Mouse (Mus musculus) left cerebral cortex, adult 8-10 months (tissue): Measurements from ENCODE around the gene Gltpd2. TPM values are rescaled to one million over a fixed set of nuclear protein-coding genes. Genes with fewer than 3 reads are reported as not detected.

Source experiments
- DNase-seq, 2 experiments: peaks; one replicate each; pipeline ENCODE4 v3.0.0; 2022; ENCODE audit warnings: low spot score in 2 of 2
- total RNA-seq, 4 experiments: library from RNA; stranded (reverse); gene quantifications; 2 replicates each; pipeline ENCODE4 v1.2.4; 2022

The Gltpd2 gene
- total RNA-seq, 4 experiments from 2014 or later = not detected

DNA sequence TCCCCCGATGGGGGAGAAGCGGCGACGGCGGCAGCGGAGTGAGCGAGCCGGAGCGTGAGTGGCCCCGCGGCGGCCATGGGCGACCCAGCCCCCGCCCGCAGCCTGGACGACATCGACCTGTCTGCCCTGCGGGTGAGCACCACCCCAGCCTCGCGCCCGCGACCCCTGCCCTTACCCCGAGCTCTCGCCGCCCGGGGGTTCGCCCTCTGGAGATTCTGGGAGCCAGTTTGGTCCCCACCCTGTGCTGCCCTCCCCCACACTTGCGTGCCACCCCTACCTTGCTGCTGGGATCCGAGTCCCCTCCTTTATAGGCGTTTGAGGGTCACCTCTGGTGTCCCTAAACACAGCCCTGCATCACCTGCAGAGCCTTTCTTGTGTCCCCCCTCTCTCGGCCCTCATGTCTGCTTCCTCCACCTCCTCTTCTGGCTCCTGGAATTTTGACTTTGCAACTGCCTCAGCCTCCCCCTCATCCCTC lies 44.0 kb downstream of the Gltpd2 start:
- no peak for DNase-seq

DNA sequence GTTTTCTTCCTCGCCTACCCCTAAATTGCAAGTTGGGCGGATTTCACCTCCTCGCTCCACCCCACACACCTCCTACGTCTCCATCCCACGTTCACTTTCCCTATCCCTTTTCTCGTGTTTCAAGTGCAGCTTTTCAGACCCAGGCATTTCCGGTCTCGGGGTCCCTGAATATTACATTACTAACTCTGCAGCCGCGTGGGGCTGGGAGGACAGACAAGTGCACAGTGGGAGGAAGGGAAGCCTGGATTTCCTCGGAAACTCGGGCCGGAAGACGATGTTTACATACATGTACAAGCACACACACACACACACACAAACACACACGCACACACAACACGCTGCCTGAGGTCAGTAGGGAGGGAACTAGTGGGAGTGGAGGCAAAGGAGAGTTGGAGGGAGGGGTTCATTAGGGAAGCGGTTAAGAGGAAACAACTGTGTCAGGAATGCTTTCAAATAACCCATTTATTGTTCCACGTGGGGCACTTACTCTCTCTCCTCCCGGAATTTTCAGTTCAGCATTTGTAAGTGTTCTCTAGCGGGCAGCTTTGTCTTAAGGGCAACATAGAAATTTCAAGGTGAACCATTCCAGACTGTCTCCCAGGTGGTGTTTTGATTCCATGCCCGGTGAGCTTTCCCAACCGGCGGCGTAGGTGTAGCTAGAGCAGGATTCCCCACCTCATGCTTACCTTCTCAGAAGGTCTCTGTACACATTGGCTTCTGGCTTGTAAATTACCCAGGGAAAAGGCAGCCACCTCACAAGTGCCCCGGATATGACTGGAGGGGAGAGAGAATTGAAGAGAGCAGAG lies 44.7 kb downstream of the Gltpd2 start:
- no peak for DNase-seq

- no peak for DNase-seq
Measured at GRCm38 (mm10) chr11:70564276-70564873, 45.4 kb downstream of the Gltpd2 start.

DNA sequence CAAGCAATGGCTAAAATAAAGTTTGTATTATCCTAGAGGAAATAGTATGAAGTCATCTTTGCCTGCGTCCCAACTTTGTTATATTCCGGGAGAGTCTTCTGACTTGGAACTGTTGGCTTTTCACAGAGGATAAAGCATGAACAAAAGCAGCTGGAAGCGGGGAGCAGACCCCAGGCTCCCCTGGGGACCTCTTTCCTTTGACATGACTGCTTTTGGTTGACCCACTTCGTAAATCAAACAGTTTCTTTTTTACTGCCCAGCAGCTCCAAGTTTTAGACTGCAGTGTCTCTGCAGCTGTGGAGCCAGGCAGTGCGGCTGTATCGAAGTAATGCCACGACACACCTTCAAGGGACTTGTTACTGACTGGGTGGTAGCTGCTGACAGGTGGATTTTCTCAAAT lies 47.6 kb downstream of the Gltpd2 start:
- no peak for DNase-seq

Other genes with a start within 250 kb of the Gltpd2 start
- gene Alox12e, start 196.6 kb upstream of the Gltpd2 start, total RNA-seq = under 1 TPM; 0.21 to 0.39 (median 0.26) TPM
- under 1 TPM in 1 of 4 experiments, not detected in 3; 0.35 TPM for gene Alox15, start 167.2 kb upstream of the Gltpd2 start, total RNA-seq
- gene Pelp1, start 109.2 kb upstream of the Gltpd2 start, total RNA-seq = 10 to 100 TPM; 31.9 to 37.0 (median 35.2) TPM
- 10 to 100 TPM; 62.4 to 85.9 (median 70.1) TPM for gene Arrb2, start 86.6 kb upstream of the Gltpd2 start, total RNA-seq
- gene Med11, start 67.3 kb upstream of the Gltpd2 start, total RNA-seq = 10 to 100 TPM; 10.8 to 14.1 (median 13.5) TPM
- under 1 TPM; 0.11 to 0.79 (median 0.46) TPM for gene Zmynd15, start 59.8 kb upstream of the Gltpd2 start, total RNA-seq
- gene Cxcl16, start 59.2 kb upstream of the Gltpd2 start, total RNA-seq = 1 to 10 TPM in 3 of 4 experiments, under 1 TPM in 1; 0.97 to 4.6 (median 2.3) TPM
- gene Tm4sf5, start 14.0 kb upstream of the Gltpd2 start, total RNA-seq = 1 to 10 TPM in 1 of 4 experiments, not detected in 3; 1.1 TPM
- gene Vmo1, start 4.6 kb upstream of the Gltpd2 start, total RNA-seq = under 1 TPM in 1 of 4 experiments, not detected in 3; 0.63 TPM
- gene Psmb6, start 6.2 kb downstream of the Gltpd2 start, total RNA-seq = 100 to 1,000 TPM; 187 to 213 (median 191) TPM
- not detected for gene Gm40193, start 13.7 kb downstream of the Gltpd2 start, total RNA-seq
- 10 to 100 TPM; 15.7 to 20.4 (median 19.4) TPM for gene Pld2, start 20.9 kb downstream of the Gltpd2 start, total RNA-seq
- 100 to 1,000 TPM; 389 to 423 (median 415) TPM for gene Mink1, start 43.7 kb downstream of the Gltpd2 start, total RNA-seq
- gene 4930544D05Rik, start 96.7 kb downstream of the Gltpd2 start, total RNA-seq = under 1 TPM in 2 of 4 experiments, not detected in 2; 0.51 to 0.59 TPM
- not detected for gene Chrne, start 100.0 kb downstream of the Gltpd2 start, total RNA-seq
- not detected for gene Gp1ba, start 119.9 kb downstream of the Gltpd2 start, total RNA-seq
- gene Rnf167, start 128.0 kb downstream of the Gltpd2 start, total RNA-seq = 10 to 100 TPM; 87.8 to 96.5 (median 89.7) TPM
- 100 to 1,000 TPM; 124 to 140 (median 132) TPM for gene Slc25a11, start 128.3 kb downstream of the Gltpd2 start, total RNA-seq
- gene Pfn1, start 135.4 kb downstream of the Gltpd2 start, total RNA-seq = 100 to 1,000 TPM; 203 to 237 (median 220) TPM
- gene Eno3, start 138.0 kb downstream of the Gltpd2 start, total RNA-seq = 10 to 100 TPM; 10.5 to 14.1 (median 12.5) TPM
- 10 to 100 TPM; 52.5 to 69.9 (median 59.3) TPM for gene Spag7, start 150.2 kb downstream of the Gltpd2 start, total RNA-seq
- gene Camta2, start 168.9 kb downstream of the Gltpd2 start, total RNA-seq = 100 to 1,000 TPM; 185 to 201 (median 191) TPM
- 1 to 10 TPM; 1.6 to 2.7 (median 2.3) TPM for gene Inca1, start 181.0 kb downstream of the Gltpd2 start, total RNA-seq
- gene Kif1c, start 181.4 kb downstream of the Gltpd2 start, total RNA-seq = 10 to 100 TPM; 59.3 to 70.2 (median 65.8) TPM
- gene Zfp3, start 245.0 kb downstream of the Gltpd2 start, total RNA-seq = 10 to 100 TPM; 16.7 to 20.5 (median 20.0) TPM